Mouse (Mus musculus): ENCODE measurements around the gene Get4. TPM values are rescaled to one million over a fixed set of nuclear protein-coding genes. Genes with fewer than 3 reads are reported as not detected.

Gene Get4
- 10 to 100 TPM; 28.7 to 30.3 TPM for total RNA-seq (2021)
- long read RNA-seq, experiment 1, transcript Get4-201 (9 exons, 2,107 nt) = major isoform, 53 of 69 reads
- long read RNA-seq, experiment 1, partial matches to known transcripts = 2 of 69 reads
- long read RNA-seq, experiment 1, other reads (novel, unspliced or antisense) = 14 of 69 reads
- long read RNA-seq, experiment 2, transcript Get4-201 (9 exons, 2,107 nt) = major isoform, 53 of 80 reads
- long read RNA-seq, experiment 2, partial matches to known transcripts = 10 of 80 reads
- long read RNA-seq, experiment 2, other reads (novel, unspliced or antisense) = 17 of 80 reads

GRCm38 (mm10) chr5:139252081-139252909, at the start of gene Get4:
TSS of gene Get4 (plus strand) at chr5:139252324.
- DNase-seq = peak; percentile 99

GRCm38 (mm10) chr5:139203312-139203711, 48.8 kb upstream of the Get4 start:
- DNase-seq = no peak

- DNase-seq = peak; percentile 54
Measured at GRCm38 (mm10) chr5:139206081-139206480, 46.0 kb upstream of the Get4 start.

GRCm38 (mm10) chr5:139206525-139206924, 45.6 kb upstream of the Get4 start:
- no peak for DNase-seq

- DNase-seq = no peak
Measured at GRCm38 (mm10) chr5:139208183-139208582, 43.9 kb upstream of the Get4 start.

- DNase-seq = no peak
Measured at GRCm38 (mm10) chr5:139208871-139209684, 43.0 kb upstream of the Get4 start.

- DNase-seq = no peak
Measured at GRCm38 (mm10) chr5:139209685-139210026, 42.5 kb upstream of the Get4 start.

- no peak for DNase-seq
Measured at GRCm38 (mm10) chr5:139211737-139212385, 40.3 kb upstream of the Get4 start.

GRCm38 (mm10) chr5:139214298-139214697, 37.8 kb upstream of the Get4 start:
- DNase-seq = no peak

GRCm38 (mm10) chr5:139215184-139215583, 36.9 kb upstream of the Get4 start:
- DNase-seq = no peak

GRCm38 (mm10) chr5:139216121-139216520, 36.0 kb upstream of the Get4 start:
- DNase-seq = no peak

- DNase-seq = no peak
Measured at GRCm38 (mm10) chr5:139216774-139217173, 35.4 kb upstream of the Get4 start.

- DNase-seq = no peak
Measured at GRCm38 (mm10) chr5:139220006-139220515, 32.1 kb upstream of the Get4 start.

GRCm38 (mm10) chr5:139220610-139221009, 31.5 kb upstream of the Get4 start:
- peak; percentile 28 for DNase-seq

GRCm38 (mm10) chr5:139223331-139223730, 28.8 kb upstream of the Get4 start:
- no peak for DNase-seq

- no peak for DNase-seq
Measured at GRCm38 (mm10) chr5:139227236-139227635, 24.9 kb upstream of the Get4 start.

GRCm38 (mm10) chr5:139227645-139228044, 24.5 kb upstream of the Get4 start:
- DNase-seq = no peak

- DNase-seq = no peak
Measured at GRCm38 (mm10) chr5:139228318-139228717, 23.8 kb upstream of the Get4 start.

- DNase-seq = no peak
Measured at GRCm38 (mm10) chr5:139229716-139230115, 22.4 kb upstream of the Get4 start.

GRCm38 (mm10) chr5:139232083-139232482, 20.0 kb upstream of the Get4 start:
- DNase-seq = no peak

- no peak for DNase-seq
Measured at GRCm38 (mm10) chr5:139234423-139234822, 17.7 kb upstream of the Get4 start.

- no peak for DNase-seq
Measured at GRCm38 (mm10) chr5:139237436-139237835, 14.7 kb upstream of the Get4 start.

Measured in gastrocnemius, postnatal 25 days (tissue).